Mouse (Mus musculus) E14TG2a.4 (cell line): ENCODE measurements at regions not wholly inside any gene's neighbourhood (a gene's known extent, or its start where the extent isn't known, plus 50 kb on each side); places are given as distances from the start of the nearest gene placed in this dataset.

ENCODE experiments used
- CTCF ChIP-seq: conservative IDR thresholded peaks from 2 replicates; pipeline ENCODE4 v1.5.1; 2014; ENCODE audit warnings: low read length
- NANOG ChIP-seq: IDR thresholded peaks from 2 replicates; pipeline ENCODE4 v1.6.1; 2014; ENCODE audit warnings: borderline replicate concordance, low read length, mixed read lengths

DNA sequence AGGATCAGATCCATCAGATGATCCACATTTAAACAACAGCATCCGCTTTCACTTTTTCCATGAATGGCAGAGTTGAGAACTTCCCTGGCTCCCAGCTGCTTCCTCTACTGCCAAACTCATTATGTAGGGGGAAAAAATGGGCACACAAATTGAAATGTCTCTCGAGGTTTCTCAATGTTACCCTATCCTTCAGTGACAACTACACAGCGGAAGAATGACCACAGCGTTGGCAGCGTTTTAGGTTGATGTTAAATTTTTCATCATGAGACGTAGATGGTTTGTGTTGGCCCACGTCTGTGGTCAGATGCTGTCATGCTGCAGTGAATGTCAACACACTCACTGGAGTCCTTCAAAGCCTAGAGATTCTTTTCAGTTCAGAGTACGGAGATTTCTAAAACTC lies 149.0 kb upstream of the Paip1 start:
- TF ChIP-seq CTCF (no peak), NANOG (no peak)
